Mouse (Mus musculus) midbrain, embryonic 16.5 days (tissue): ENCODE results near the gene Vezf1. TPM values are rescaled to one million over a fixed set of nuclear protein-coding genes. Genes with fewer than 3 reads are reported as not detected.
A peak's percentile ranks its signal among the peaks of the same experiment; 100 is the strongest.

Experiments
- ATAC-seq: fragments of 200-750 bp; cut with Nextera tagmentation; 2 replicates; pipeline ENCODE4 v1.8.0; 2017; ENCODE audit warnings: moderate TSS enrichment
- H3K27ac ChIP-seq: fragments of 300-500 bp; sonication (generic); 2 replicates; pipeline ENCODE4 v1.5.1; 2014; ENCODE audit warnings: mild to moderate bottlenecking, low read length, mixed read lengths
- H3K27me3 ChIP-seq: fragments of 300-500 bp; sonication (generic); 2 replicates; pipeline ENCODE4 v1.6.1; 2014; ENCODE audit warnings: low read depth, low read length, mixed read lengths; ENCODE audit not compliant: control insufficient read depth, insufficient read depth
- H3K36me3 ChIP-seq: fragments of 300-500 bp; sonication (generic); 2 replicates; pipeline ENCODE4 v1.6.1; 2014; ENCODE audit warnings: mild to moderate bottlenecking, low read length, moderate library complexity, mixed read lengths; ENCODE audit not compliant: control insufficient read depth, insufficient read depth
- H3K4me1 ChIP-seq: fragments of 300-500 bp; sonication (generic); 2 replicates; pipeline ENCODE4 v1.6.1; 2014; ENCODE audit warnings: mild to moderate bottlenecking, low read length, mixed read lengths; ENCODE audit not compliant: control insufficient read depth, insufficient read depth
- H3K4me2 ChIP-seq: fragments of 300-500 bp; sonication (generic); 2 replicates; pipeline ENCODE4 v1.6.1; 2014; ENCODE audit warnings: mild to moderate bottlenecking, low read length, mixed read lengths
- H3K4me3 ChIP-seq: fragments of 300-500 bp; sonication (generic); 2 replicates; pipeline ENCODE4 v1.5.1; 2014; ENCODE audit warnings: low read depth, mild to moderate bottlenecking, low read length, moderate library complexity, mixed read lengths
- H3K9ac ChIP-seq: fragments of 300-500 bp; sonication (generic); 2 replicates; pipeline ENCODE4 v1.6.1; 2014; ENCODE audit warnings: low read depth, low read length, mixed read lengths
- H3K9me3 ChIP-seq: fragments of 300-500 bp; sonication (generic); replicated peaks from 2 replicates; pipeline ENCODE4 v1.6.1; 2014; ENCODE audit warnings: mild to moderate bottlenecking, low read length, mixed read lengths; ENCODE audit not compliant: control insufficient read depth, poor library complexity, severe bottlenecking
- WGBS: fragments of 180-500 bp; shearing (Covaris S2); extraction: QIAGEN DNeasy Blood & Tissue Kit; methylation state at CpG from one replicate; pipeline ENCODE4 v1.1.7; 2014; 5-methylcytosine and 5-hydroxymethylcytosine counted together
- polyA plus RNA-seq: library from polyadenylated mRNA; unstranded; fragments of >200 nt; fragmentation: Nextera tagmentation; extraction: Ambion mirVana; gene quantifications from 2 replicates; pipeline ENCODE4 v1.2.1, GENCODE M21; 2015

Vezf1 gene
- polyA plus RNA-seq, 1 experiment from 2014 or later = 39.5 TPM

DNA sequence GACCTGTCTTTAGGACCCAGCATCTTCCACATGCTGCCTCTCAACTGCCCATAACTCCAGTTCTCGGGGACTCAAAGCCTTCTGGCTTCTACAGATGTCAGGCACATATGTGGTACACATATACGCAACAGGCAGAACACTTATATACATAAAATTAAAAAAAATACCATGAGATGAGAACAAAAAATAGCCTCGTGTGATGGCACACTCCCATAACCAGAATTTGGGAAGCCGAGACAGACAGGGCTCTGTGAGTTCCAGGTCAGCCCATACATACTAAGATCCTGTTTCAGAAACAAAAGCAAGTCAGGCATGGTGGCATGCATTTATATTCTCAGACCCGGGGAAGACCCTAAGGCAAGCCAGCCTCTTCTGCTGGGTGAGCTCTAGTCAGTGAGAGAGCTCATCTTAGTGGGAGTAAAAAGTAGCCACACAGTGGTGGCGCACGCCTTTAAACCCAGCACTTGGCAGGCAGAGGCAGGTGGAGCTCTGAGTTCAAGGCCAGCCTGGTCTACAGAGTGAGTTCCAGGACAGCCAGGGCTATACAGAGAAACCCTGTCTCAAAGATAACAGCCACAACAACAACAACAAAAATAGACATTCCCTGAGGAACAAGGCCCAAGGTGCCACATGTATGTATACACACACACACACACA is 44.7 kb downstream of the Vezf1 start:
- no peaks in the 10 kb centered on the region for H3K27me3 ChIP-seq
- peaks cover 11% of the 10 kb centered on the region for H3K4me1 ChIP-seq
- H3K27ac ChIP-seq = no peak overlapping the region
- H3K36me3 ChIP-seq = no peaks in the 10 kb centered on the region
- no peak overlapping the region for H3K9ac ChIP-seq
- WGBS = 70% methylated on average over 7 of the region's 7 CpGs
- ATAC-seq = no peak
- H3K4me2 ChIP-seq = no peak overlapping the region
- H3K9me3 ChIP-seq = no peaks in the 10 kb centered on the region
- no peak overlapping the region for H3K4me3 ChIP-seq

DNA sequence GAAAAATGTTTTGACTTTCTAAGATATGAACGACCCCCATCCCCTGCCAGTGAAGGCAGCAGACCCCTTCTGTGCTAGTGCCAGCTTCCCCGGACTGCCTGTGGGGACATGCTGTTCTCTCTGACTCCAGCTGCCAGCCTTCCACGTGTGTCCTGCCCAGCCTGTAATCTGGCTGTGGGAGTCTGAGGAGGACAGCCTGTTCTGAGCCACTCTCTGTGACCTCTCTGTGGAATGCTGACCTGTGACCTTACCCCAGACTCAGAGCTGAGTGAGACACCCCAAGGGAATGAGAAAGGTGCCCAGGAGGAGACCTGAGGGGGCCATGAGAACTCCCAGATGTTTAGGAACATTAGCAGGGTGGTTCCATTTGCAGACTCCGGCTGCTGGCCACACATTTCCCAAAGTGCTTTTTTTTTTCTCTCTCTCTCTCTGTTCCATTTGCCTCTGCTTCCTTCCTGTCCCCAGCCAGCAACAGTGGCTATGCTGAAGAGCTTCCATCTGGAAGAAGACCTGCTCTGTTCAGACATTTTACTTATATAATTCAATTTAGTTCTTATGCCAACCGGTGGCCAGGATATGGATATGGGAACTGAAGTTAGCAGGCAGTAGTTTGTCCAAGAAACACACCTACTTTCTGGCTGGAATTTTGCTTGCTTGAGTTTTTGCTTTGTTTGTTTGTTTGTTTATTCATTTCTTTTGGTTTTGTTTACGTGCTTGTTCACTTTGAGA is 45.6 kb downstream of the Vezf1 start:
- ATAC-seq = no peak
- Histone ChIP-seq H3K27me3 (no peaks in the 10 kb centered on the region), H3K9ac (0 out of 2 replicates have a peak overlapping the region, but pooled peaks have one; percentile 26), H3K4me2 (no peak overlapping the region), H3K27ac (no peak overlapping the region), H3K9me3 (no peaks in the 10 kb centered on the region), H3K4me3 (no peak overlapping the region), H3K36me3 (no peaks in the 10 kb centered on the region), H3K4me1 (peaks cover 18% of the 10 kb centered on the region)
- 51% methylated on average over 6 of the region's 6 CpGs for WGBS

DNA sequence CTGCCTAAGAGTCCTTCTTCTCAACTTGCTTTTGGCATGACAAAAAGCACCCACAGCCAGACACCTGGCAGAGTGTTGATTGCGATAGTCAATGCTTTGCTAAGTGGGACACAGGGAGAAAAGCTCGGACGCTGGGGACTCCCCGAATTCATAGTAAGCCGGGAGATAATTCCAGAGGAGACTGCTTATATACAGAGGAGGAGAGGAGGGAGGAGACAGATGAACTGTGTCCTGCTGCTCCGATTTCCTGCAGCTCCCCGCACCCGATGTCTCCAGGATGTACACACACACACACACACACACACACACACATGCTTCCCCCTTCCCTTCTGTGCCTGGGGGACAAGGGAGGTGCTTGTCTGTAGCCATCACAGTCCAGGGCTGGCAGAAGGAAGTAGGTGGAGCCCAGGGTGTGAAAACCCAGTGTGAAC is 46.8 kb downstream of the Vezf1 start:
- Histone ChIP-seq H3K9me3 (no peaks in the 10 kb centered on the region), H3K4me2 (no peak overlapping the region), H3K4me1 (peaks cover 30% of the 10 kb centered on the region), H3K27me3 (no peaks in the 10 kb centered on the region), H3K27ac (peak overlapping the region; percentile 36; the same call in 1 of the 2 replicates), H3K36me3 (no peaks in the 10 kb centered on the region), H3K9ac (peak overlapping the region; percentile 46; the same call in 1 of the 2 replicates), H3K4me3 (no peak overlapping the region)
- ATAC-seq = no peak
- WGBS = 27% methylated on average over 8 of the region's 8 CpGs

DNA sequence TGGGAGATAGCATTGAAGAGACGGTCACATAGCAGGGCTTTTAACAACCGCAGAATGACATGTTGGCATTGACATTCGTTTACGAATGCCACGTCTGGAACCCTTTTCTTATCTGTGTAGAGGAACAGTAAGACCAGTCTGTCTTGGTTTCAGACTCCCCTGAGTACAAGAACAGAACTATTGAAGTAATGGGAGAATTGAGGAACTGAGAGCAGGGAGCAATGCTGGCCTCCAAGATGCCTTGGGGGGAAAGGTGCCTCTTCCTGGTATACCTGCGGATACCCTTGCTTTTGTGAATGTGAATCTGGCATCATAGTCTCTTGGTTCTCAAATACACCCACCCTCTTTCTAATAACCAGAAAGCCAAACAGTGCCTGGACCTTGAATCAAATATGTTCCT is 48.5 kb downstream of the Vezf1 start:
- peaks cover 31% of the 10 kb centered on the region for H3K4me1 ChIP-seq
- H3K36me3 ChIP-seq = no peaks in the 10 kb centered on the region
- 88% methylated on average over 6 of the region's 6 CpGs for WGBS
- no peak overlapping the region for H3K4me3 ChIP-seq
- no peak for ATAC-seq
- no peak overlapping the region for H3K27ac ChIP-seq
- H3K4me2 ChIP-seq = no peak overlapping the region
- H3K27me3 ChIP-seq = no peaks in the 10 kb centered on the region
- no peak overlapping the region for H3K9ac ChIP-seq
- H3K9me3 ChIP-seq = no peaks in the 10 kb centered on the region

DNA sequence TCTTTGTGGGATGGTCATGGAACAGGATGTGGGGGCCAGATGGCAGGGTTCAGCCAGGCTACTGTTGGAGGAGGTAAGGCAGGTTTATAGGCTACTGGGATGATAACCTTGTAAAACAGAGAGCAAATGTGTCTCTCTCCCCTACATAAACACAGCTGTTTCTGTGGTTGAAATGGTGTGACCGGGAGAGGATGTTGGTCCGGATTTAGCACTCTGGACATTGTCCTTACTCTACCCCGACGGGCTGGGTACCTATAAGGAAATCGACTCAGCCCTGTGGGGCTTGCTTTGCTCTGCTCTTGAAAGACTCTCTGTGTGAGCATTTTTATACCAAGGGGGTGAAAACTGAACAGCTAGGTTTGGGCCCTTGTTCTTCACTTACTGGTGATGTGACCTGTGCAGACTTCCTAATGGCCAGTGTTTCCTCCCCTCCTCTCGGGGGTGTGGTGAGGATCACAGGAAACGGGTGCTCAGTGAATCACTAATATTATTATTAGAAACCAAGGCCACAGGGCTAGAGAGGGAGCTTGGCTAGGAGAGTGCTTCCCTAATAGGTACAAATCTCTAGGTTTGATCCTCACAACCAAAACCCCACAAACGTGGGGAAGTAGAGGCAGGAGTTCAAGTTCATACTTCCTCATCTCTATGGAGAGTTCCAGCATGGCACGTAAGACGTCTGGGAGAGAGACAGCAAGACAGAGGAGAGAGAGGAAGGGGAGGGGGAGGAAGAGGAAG is 49.4 kb downstream of the Vezf1 start:
- no peaks in the 10 kb centered on the region for H3K27me3 ChIP-seq
- WGBS = 67% methylated on average over 10 of the region's 10 CpGs
- ATAC-seq = no peak
- no peak overlapping the region for H3K4me2 ChIP-seq
- H3K4me3 ChIP-seq = no peak overlapping the region
- H3K36me3 ChIP-seq = no peaks in the 10 kb centered on the region
- peak overlapping the region; percentile 89 for H3K27ac ChIP-seq
- peaks cover 31% of the 10 kb centered on the region for H3K4me1 ChIP-seq
- H3K9ac ChIP-seq = no peak overlapping the region
- no peaks in the 10 kb centered on the region for H3K9me3 ChIP-seq

DNA sequence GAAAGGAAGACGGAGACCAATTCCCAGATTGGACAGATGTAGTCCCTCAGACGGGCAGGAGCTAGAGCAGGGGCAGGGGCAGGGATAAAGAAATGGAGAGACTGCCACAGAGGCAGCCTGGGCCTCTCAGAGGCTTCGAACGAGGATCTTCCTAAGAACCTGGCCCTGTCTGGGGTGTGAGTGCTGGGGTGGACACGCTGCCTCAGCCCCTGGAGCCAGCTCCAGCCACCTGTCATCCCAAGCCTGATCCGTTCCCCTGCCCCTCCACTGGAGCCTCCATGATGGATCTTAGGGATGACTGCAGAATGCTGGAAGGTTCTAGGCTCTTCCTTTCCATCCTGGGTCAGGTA is 50.0 kb downstream of the Vezf1 start:
- ATAC-seq = no peak
- Histone ChIP-seq H3K4me1 (peaks cover 31% of the 10 kb centered on the region), H3K9me3 (no peaks in the 10 kb centered on the region), H3K36me3 (no peaks in the 10 kb centered on the region), H3K4me2 (no peak overlapping the region), H3K27me3 (no peaks in the 10 kb centered on the region), H3K4me3 (no peak overlapping the region), H3K9ac (peak overlapping the region; percentile 22; the same call in 1 of the 2 replicates), H3K27ac (peak overlapping the region; percentile 89)
- WGBS = 32% methylated on average over 6 of the region's 6 CpGs

DNA sequence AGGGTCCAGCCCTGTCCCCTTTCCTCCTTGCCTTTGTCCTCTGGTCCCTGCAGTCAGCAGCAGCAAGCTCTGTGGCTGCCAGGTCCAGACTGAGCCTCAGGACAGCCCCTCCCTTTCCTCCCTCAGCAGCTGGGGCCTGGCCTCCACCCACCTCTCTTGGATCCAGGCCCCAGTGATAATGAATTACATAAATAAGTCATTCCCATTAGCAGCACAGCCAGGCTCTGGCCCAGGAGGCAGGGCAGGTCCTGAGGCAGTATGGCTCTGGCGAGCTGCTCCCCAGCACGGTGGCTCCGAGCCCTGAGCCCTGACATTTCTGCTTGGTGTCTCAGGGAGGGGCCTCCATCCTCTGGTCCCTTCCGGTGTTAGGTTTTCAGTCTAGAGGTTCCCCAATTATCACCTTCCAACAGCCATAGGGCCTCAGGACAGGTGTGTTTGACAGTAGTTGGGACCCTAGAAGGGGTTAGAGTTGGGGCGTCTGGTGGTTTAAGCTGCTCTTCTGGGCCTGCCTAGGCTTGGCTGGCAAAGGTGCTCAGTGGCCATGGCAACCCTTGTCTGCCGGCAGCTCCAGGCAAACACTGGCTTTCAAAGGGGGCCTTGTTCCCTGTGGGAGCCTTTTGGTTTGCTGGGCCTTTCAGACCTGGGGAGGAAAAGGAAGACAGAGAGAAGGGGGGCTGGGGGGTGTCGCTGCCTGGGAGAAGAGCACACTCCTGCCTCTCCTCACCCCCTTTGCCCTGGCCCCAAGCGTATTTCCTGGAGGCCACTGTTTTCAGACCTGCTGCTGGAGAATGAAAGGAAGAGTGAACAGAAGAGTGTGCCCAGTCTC is 51.0 kb downstream of the Vezf1 start:
- Histone ChIP-seq H3K4me1 (peaks cover 33% of the 10 kb centered on the region), H3K9ac (peak overlapping the region; percentile 42)
- WGBS = 5% methylated on average over 8 of the region's 8 CpGs

DNA sequence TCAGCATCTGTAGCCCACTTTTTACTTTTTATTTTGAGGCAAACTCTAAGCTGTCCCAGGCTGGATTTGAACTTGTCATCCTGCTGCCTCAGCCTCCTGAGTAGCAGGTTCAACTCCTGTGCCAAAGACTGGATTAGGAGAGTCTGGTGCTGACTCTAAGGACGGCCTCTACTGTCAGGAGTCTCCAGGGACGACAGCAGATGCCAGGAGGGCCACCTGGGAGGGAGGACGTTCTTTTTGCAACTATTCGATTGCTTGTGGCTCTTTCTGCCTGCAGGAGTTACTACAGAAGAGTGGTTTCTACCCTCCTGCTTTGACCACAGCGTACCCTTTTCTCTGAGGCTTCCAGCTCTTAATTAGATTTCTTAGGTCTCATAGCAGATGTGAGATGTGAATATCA is 54.5 kb downstream of the Vezf1 start:
- 30% methylated on average over 5 of the region's 5 CpGs for WGBS
- no peak for ATAC-seq
- no peak overlapping the region for H3K4me2 ChIP-seq
- peaks cover 27% of the 10 kb centered on the region for H3K4me1 ChIP-seq
- no peaks in the 10 kb centered on the region for H3K36me3 ChIP-seq
- H3K4me3 ChIP-seq = no peak overlapping the region
- no peaks in the 10 kb centered on the region for H3K9me3 ChIP-seq
- H3K9ac ChIP-seq = no peak overlapping the region
- no peaks in the 10 kb centered on the region for H3K27me3 ChIP-seq
- H3K27ac ChIP-seq = no peak overlapping the region

More for the DNA sequence above, 51.0 kb downstream of the Vezf1 start:
- Histone ChIP-seq H3K27me3 (no peaks in the 10 kb centered on the region), H3K4me2 (no peak overlapping the region; the same call in 1 of the 2 replicates), H3K36me3 (no peaks in the 10 kb centered on the region), H3K27ac (peak overlapping the region; percentile 89), H3K9me3 (no peaks in the 10 kb centered on the region), H3K4me3 (no peak overlapping the region)
- peak; percentile 89 for ATAC-seq
